Mouse (Mus musculus) heart, postnatal 36 days (tissue): ENCODE results near the gene Hist1h4j. TPM values are rescaled to one million over a fixed set of nuclear protein-coding genes. Genes with fewer than 3 reads are reported as not detected.
"Not testable (repeated sequence)": the region's sequence is repeated elsewhere in the genome, so short reads cannot be mapped to it uniquely, and the experiment has no call there.

Experiments used
- DNase-seq, 2 experiments: peaks; one replicate each; pipeline ENCODE4 v3.0.0; 2021 to 2022
- intact Hi-C: fragments of 180-260 bp; cut with DNase I; formaldehyde crosslinking; loops from one replicate; pipeline ENCODE4 v1.15.1; 2025
- total RNA-seq, 2 experiments: library from RNA; stranded (reverse); gene quantifications; 2 replicates each; pipeline ENCODE4 v1.2.3; 2021

The Hist1h4j gene
- 1 to 10 TPM; 3.6 to 4.6 TPM for total RNA-seq

- DNase-seq, result peak; percentile 22 to 66
- intact Hi-C loops, result loop anchor here (1.0 kb wide), 2 partner anchors 15 to 21 kb away; partner anchors contain the start of gene Hist1h4k
Measured at GRCm38 (mm10) chr13:21734906-21735767, at the start of gene Hist1h4j. TSS of gene Hist1h4j (plus strand) at chr13:21735064.

GRCm38 (mm10) chr13:21697811-21698210 is 37.1 kb upstream of the Hist1h4j start, which contains the start of gene Olfr1359:
TSS of gene Olfr1359 (plus strand) at chr13:21698111.
- intact Hi-C loops, result no loop called here
- DNase-seq, result no peak

GRCm38 (mm10) chr13:21706669-21707068 is 28.2 kb upstream of the Hist1h4j start:
- no peak for DNase-seq
- intact Hi-C loops, result no loop called here

- peak; percentile 90 to 92 for DNase-seq
- intact Hi-C loops, result loop anchor here (2.0 to 10.0 kb wide), 13 partner anchors 37 to 1912 kb away; partner anchors contain the start of genes Hist1h1b, Hist1h1e, Hist1h2an and Hist1h2be
Measured at GRCm38 (mm10) chr13:21710031-21710711, 24.7 kb upstream of the Hist1h4j start.

- DNase-seq, result peak; percentile 85
- intact Hi-C loops, result loop anchor here (2.0 to 10.0 kb wide), 13 partner anchors 36 to 1911 kb away; partner anchors contain the start of genes Hist1h1b, Hist1h1e, Hist1h2an and Hist1h2be
Measured at GRCm38 (mm10) chr13:21710821-21711525, 23.9 kb upstream of the Hist1h4j start.

GRCm38 (mm10) chr13:21711698-21712097 is 23.2 kb upstream of the Hist1h4j start:
- no peak for DNase-seq
- intact Hi-C loops, result loop anchor here (2.0 to 10.0 kb wide), 13 partner anchors 36 to 1911 kb away; partner anchors contain the start of genes Hist1h1b, Hist1h1e, Hist1h2an and Hist1h2be

GRCm38 (mm10) chr13:21714725-21715124 is 20.1 kb upstream of the Hist1h4j start:
- DNase-seq, result peak; percentile 69 to 72
- intact Hi-C loops, result loop anchor here (1.0 to 10.0 kb wide), 15 partner anchors 20 to 1968 kb away; partner anchors contain the start of genes Hist1h1b, Hist1h1e, Hist1h2ac and Hist1h2ag

GRCm38 (mm10) chr13:21715131-21715863 is 19.6 kb upstream of the Hist1h4j start:
- intact Hi-C loops, result loop anchor here (5.0 to 10.0 kb wide), 6 partner anchors 70 to 1967 kb away; partner anchors contain the start of genes Hist1h1b, Hist1h2ac, Hist1h2ag and Hist1h2an
- peak in 1 of 2 experiments; percentile 5 for DNase-seq

- DNase-seq, result peak; percentile 63 to 78
- intact Hi-C loops, result loop anchor here (5.0 to 10.0 kb wide), 6 partner anchors 69 to 1966 kb away; partner anchors contain the start of genes Hist1h1b, Hist1h2ac, Hist1h2ag and Hist1h2an
Measured at GRCm38 (mm10) chr13:21715864-21716539, 18.9 kb upstream of the Hist1h4j start, which contains the start of the genes Hist1h2bl and Hist1h2ai. TSS of gene Hist1h2bl (minus strand) at chr13:21716143. TSS of gene Hist1h2ai (plus strand) at chr13:21716422.

GRCm38 (mm10) chr13:21716540-21717391 is 18.1 kb upstream of the Hist1h4j start:
- peak; percentile 2 to 12 for DNase-seq
- intact Hi-C loops, result loop anchor here (5.0 to 10.0 kb wide), 6 partner anchors 68 to 1966 kb away; partner anchors contain the start of genes Hist1h1b, Hist1h2ac, Hist1h2ag and Hist1h2an

GRCm38 (mm10) chr13:21717397-21718357 is 17.2 kb upstream of the Hist1h4j start, which contains the start of gene Hist1h3h:
TSS of gene Hist1h3h (plus strand) at chr13:21717659.
- peak; percentile 74 to 78 for DNase-seq
- intact Hi-C loops, result loop anchor here (5.0 to 10.0 kb wide), 6 partner anchors 67 to 1965 kb away; partner anchors contain the start of genes Hist1h1b, Hist1h2ac, Hist1h2ag and Hist1h2an

GRCm38 (mm10) chr13:21718381-21719080 is 16.3 kb upstream of the Hist1h4j start:
- intact Hi-C loops, result loop anchor here (5.0 to 10.0 kb wide), 6 partner anchors 66 to 1964 kb away; partner anchors contain the start of genes Hist1h1b, Hist1h2ac, Hist1h2ag and Hist1h2an
- DNase-seq, result no peak

- DNase-seq, intact Hi-C loops: not testable (repeated sequence)
Measured at GRCm38 (mm10) chr13:21721107-21721756, 13.6 kb upstream of the Hist1h4j start.

GRCm38 (mm10) chr13:21721757-21722372 is 13.0 kb upstream of the Hist1h4j start, which contains the start of gene Hist1h2bm:
TSS of gene Hist1h2bm (plus strand) at chr13:21722044.
- intact Hi-C loops, result not testable (repeated sequence)
- peak; percentile 43 to 61 for DNase-seq
